Mouse (Mus musculus): ENCODE measurements around the gene Actr8. TPM values are rescaled to one million over a fixed set of nuclear protein-coding genes. Genes with fewer than 3 reads are reported as not detected.

The Actr8 gene
- total and polyA plus RNA-seq, 3 experiments: 14.5 to 39.9 (median 36.8) TPM

GRCm38 (mm10) chr14:29968075-29968821 is 9.9 kb upstream of the Actr8 start, which contains the start of gene Selenok:
TSS of gene Selenok (plus strand) at chr14:29968308.
- peak within 1 kb of the TSS; percentile 94 for H3K27ac ChIP-seq
- TF ChIP-seq POLR2A (IDR thresholded peaks at IDR 0.05; ENCODE audit: insufficient read depth, low read depth, low read length) (peak; percentile 91), CTCF (IDR thresholded peaks at IDR 0.05) (no peak), EP300 (IDR thresholded peaks at IDR 0.05; ENCODE audit: insufficient read depth, low read depth, low read length) (peak; percentile 72; the same call in 1 of the 2 replicates)
- H3K36me3 ChIP-seq (ENCODE audit: control insufficient read depth, insufficient read depth, low read length): peaks cover 18% of the 10 kb centered on the region
- WGBS: under 1% methylated on average over 49 of the region's 49 CpGs
- no peaks in the 10 kb centered on the region for H3K27me3 ChIP-seq (ENCODE audit: control insufficient read depth, insufficient read depth, low read length)
- peak within 1 kb of the TSS; percentile 83 for H3K9ac ChIP-seq (ENCODE audit: low read depth, low read length)
- peaks cover 4% of the 10 kb centered on the region for H3K4me1 ChIP-seq (ENCODE audit: control insufficient read depth, insufficient read depth, low read length)
- H3K79me2 ChIP-seq (replicated peaks; ENCODE audit: control insufficient read depth, insufficient read depth, low read length): no peaks in the 10 kb centered on the region; the same call in 1 of the 2 replicates
- intact Hi-C loops (cut with DNase I): no loop called here
- peak within 1 kb of the TSS; percentile 94 for H3K4me3 ChIP-seq
- DNase-seq: peak; percentile 92 to 97

DNA sequence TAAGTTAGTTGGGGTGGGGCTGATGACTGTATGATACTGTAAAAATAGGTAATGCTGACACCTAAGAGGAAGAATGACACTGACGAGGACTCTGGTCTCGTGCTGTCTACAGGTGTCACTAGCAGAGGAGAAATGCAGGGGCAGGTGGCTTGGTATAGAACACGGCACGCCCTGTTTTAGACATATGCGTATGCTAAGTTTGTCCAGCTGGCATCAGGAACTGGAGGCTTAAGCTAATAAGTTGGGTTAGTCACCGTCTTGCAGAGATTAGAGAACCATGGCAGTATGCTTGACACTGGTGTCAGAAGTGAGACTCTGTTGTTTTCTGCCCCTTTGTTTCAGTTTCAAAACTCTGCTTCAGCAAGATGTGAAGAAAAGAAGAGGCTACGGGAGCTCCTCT is 6.7 kb upstream of the Actr8 start:
- no peaks in the 10 kb centered on the region; the same call in 1 of the 2 replicates for H3K79me2 ChIP-seq (replicated peaks; ENCODE audit: control insufficient read depth, insufficient read depth, low read length)
- H3K9ac ChIP-seq (ENCODE audit: low read depth, low read length): no peak overlapping the region
- H3K36me3 ChIP-seq (ENCODE audit: control insufficient read depth, insufficient read depth, low read length): peaks cover 18% of the 10 kb centered on the region
- 95% methylated on average over 7 of the region's 7 CpGs for WGBS
- H3K27me3 ChIP-seq (ENCODE audit: control insufficient read depth, insufficient read depth, low read length): no peaks in the 10 kb centered on the region
- peaks cover 4% of the 10 kb centered on the region for H3K4me1 ChIP-seq (ENCODE audit: control insufficient read depth, insufficient read depth, low read length)
- H3K4me3 ChIP-seq: no peak overlapping the region
- no peak for DNase-seq
- H3K27ac ChIP-seq: no peak overlapping the region
- TF ChIP-seq EP300 (IDR thresholded peaks at IDR 0.05; ENCODE audit: insufficient read depth, low read depth, low read length) (no peak), CTCF (IDR thresholded peaks at IDR 0.05) (no peak), POLR2A (IDR thresholded peaks at IDR 0.05; ENCODE audit: insufficient read depth, low read depth, low read length) (no peak)
- intact Hi-C loops (cut with DNase I): no loop called here

DNA sequence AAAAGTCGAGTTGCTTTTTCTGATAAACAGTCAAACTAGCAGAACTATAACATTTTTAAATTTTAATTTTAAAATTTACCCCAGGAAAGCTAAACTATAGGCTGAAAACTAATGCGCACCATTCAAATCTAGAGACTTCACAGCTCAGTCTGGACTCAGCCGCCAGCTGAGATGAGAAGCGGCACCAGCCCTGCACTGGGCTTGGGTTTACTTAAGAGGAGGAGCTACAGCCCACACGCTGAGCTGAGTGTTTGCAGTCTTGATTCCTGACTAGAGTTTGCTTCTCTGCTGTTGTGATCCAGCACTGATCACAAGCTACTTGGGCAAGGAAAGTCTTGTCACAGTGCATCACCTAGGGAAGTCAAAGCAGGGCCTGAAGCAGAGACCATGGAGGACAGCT is 6.1 kb upstream of the Actr8 start:
- Histone ChIP-seq H3K79me2 (replicated peaks; ENCODE audit: control insufficient read depth, insufficient read depth, low read length) (no peaks in the 10 kb centered on the region; the same call in 1 of the 2 replicates), H3K36me3 (ENCODE audit: control insufficient read depth, insufficient read depth, low read length) (peaks cover 18% of the 10 kb centered on the region), H3K4me3 (no peak overlapping the region), H3K4me1 (ENCODE audit: control insufficient read depth, insufficient read depth, low read length) (peaks cover 4% of the 10 kb centered on the region), H3K27ac (no peak overlapping the region), H3K9ac (ENCODE audit: low read depth, low read length) (no peak overlapping the region), H3K27me3 (ENCODE audit: control insufficient read depth, insufficient read depth, low read length) (no peaks in the 10 kb centered on the region)
- WGBS: 83% methylated on average over 5 of the region's 5 CpGs
- TF ChIP-seq EP300 (IDR thresholded peaks at IDR 0.05; ENCODE audit: insufficient read depth, low read depth, low read length) (no peak), CTCF (IDR thresholded peaks at IDR 0.05) (no peak)
- intact Hi-C loops (cut with DNase I): no loop called here
- no peak for DNase-seq

DNA sequence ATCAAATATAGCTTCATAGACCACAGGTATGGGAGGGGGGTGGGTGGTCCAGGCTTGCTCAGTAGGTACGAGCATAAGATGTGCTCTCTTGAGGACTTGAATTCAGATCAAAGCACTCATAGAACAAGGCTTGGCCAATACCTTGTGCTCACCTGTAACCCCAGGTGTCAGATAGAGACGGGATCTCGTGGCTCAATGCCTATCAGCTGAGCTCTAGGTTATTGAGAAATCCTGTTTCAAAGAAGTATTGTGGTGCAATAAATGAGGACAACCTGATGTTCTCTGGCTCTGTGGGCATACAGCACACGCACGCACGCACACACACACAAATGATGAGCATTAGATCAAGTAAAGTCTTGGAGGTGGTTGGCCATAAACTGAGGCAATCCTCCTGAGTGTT is 1.2 kb upstream of the Actr8 start:
- peaks cover 1% of the 10 kb centered on the region; the same call in 1 of the 2 replicates for H3K4me1 ChIP-seq (ENCODE audit: control insufficient read depth, insufficient read depth, low read length)
- 97% methylated on average over 6 of the region's 6 CpGs for WGBS
- H3K36me3 ChIP-seq (ENCODE audit: control insufficient read depth, insufficient read depth, low read length): peaks cover 3% of the 10 kb centered on the region; the same call in 1 of the 2 replicates
- intact Hi-C loops (cut with DNase I): loop anchor here (1.0 kb wide), 1 partner anchor 10 kb away; no protein-coding TSS in a partner anchor
- no peak overlapping the region for H3K9ac ChIP-seq (ENCODE audit: low read depth, low read length)
- H3K27me3 ChIP-seq (ENCODE audit: control insufficient read depth, insufficient read depth, low read length): no peaks in the 10 kb centered on the region
- TF ChIP-seq POLR2A (IDR thresholded peaks at IDR 0.05; ENCODE audit: insufficient read depth, low read depth, low read length) (no peak), EP300 (IDR thresholded peaks at IDR 0.05; ENCODE audit: insufficient read depth, low read depth, low read length) (no peak), CTCF (IDR thresholded peaks at IDR 0.05) (no peak)
- H3K79me2 ChIP-seq (replicated peaks; ENCODE audit: control insufficient read depth, insufficient read depth, low read length): peaks cover 2% of the 10 kb centered on the region; the same call in 1 of the 2 replicates
- H3K4me3 ChIP-seq: no peak overlapping the region
- no peak overlapping the region for H3K27ac ChIP-seq
- no peak for DNase-seq

- Histone ChIP-seq H3K79me2 (replicated peaks; ENCODE audit: control insufficient read depth, insufficient read depth, low read length) (peaks cover 2% of the 10 kb centered on the region; the same call in 1 of the 2 replicates), H3K36me3 (ENCODE audit: control insufficient read depth, insufficient read depth, low read length) (peaks cover 2% of the 10 kb centered on the region)
- no peak for DNase-seq
Observed at GRCm38 (mm10) chr14:29980447-29981205, 2.5 kb downstream of the Actr8 start.

More at GRCm38 (mm10) chr14:29980447-29981205, 2.5 kb downstream of the Actr8 start:
- peak; percentile 35 for TF ChIP-seq CTCF (IDR thresholded peaks at IDR 0.05)
- no peak for TF ChIP-seq EP300 (IDR thresholded peaks at IDR 0.05; ENCODE audit: insufficient read depth, low read depth, low read length)
- intact Hi-C loops (cut with DNase I): loop anchor here (10.0 kb wide), 1 partner anchor 494 kb away; the partner anchor contains the start of gene Dcp1a
- Histone ChIP-seq H3K27me3 (ENCODE audit: control insufficient read depth, insufficient read depth, low read length) (no peaks in the 10 kb centered on the region), H3K4me3 (no peak overlapping the region), H3K4me1 (ENCODE audit: control insufficient read depth, insufficient read depth, low read length) (peaks cover 1% of the 10 kb centered on the region; the same call in 1 of the 2 replicates), H3K9ac (ENCODE audit: low read depth, low read length) (no peak overlapping the region), H3K27ac (no peak overlapping the region)
- WGBS: 94% methylated on average over 10 of the region's 10 CpGs

All from heart, adult 2 months (tissue).